Mouse (Mus musculus) hindbrain, embryonic 10.5 days (tissue): ENCODE measurements around the gene Pbld1. TPM values are rescaled to one million over a fixed set of nuclear protein-coding genes. Genes with fewer than 3 reads are reported as not detected.

ENCODE experiments used
- DNase-seq: peaks from one replicate; pipeline ENCODE4 v3.0.0-alpha.2; 2017; ENCODE audit warnings: low spot score
- H3K27ac ChIP-seq: fragments of 300-500 bp; sonication (generic); 2 replicates; pipeline ENCODE4 v1.5.1; 2016; ENCODE audit warnings: mild to moderate bottlenecking, moderate library complexity
- H3K27me3 ChIP-seq: fragments of 300-500 bp; sonication (generic); 2 replicates; pipeline ENCODE4 v1.6.1; 2016; ENCODE audit warnings: mild to moderate bottlenecking; ENCODE audit not compliant: poor library complexity, insufficient read depth, severe bottlenecking
- H3K36me3 ChIP-seq: fragments of 300-500 bp; sonication (generic); 2 replicates; pipeline ENCODE4 v1.6.1; 2016; ENCODE audit warnings: mild to moderate bottlenecking, moderate library complexity
- H3K4me1 ChIP-seq: fragments of 300-500 bp; sonication (generic); replicated peaks from 2 replicates; pipeline ENCODE4 v1.6.1; 2016; ENCODE audit warnings: mild to moderate bottlenecking
- H3K4me3 ChIP-seq: fragments of 300-500 bp; sonication (generic); 2 replicates; pipeline ENCODE4 v1.5.1; 2016; ENCODE audit warnings: mild to moderate bottlenecking, moderate library complexity
- H3K9me3 ChIP-seq: fragments of 300-500 bp; sonication (generic); 2 replicates; pipeline ENCODE4 v1.6.1; 2016; ENCODE audit warnings: mild to moderate bottlenecking, moderate library complexity
- WGBS: fragments of 180-500 bp; shearing (Covaris S2); methylation state at CpG from one replicate; pipeline ENCODE4 v1.1.7; 2016; 5-methylcytosine and 5-hydroxymethylcytosine counted together
- polyA plus RNA-seq: library from polyadenylated mRNA; unstranded; fragments of >200 nt; fragmentation: Nextera tagmentation; extraction: Ambion mirVana; gene quantifications from 2 replicates; pipeline ENCODE4 v1.2.1, GENCODE M21; 2016

The Pbld1 gene
- polyA plus RNA-seq, 1 experiment from 2014 or later = 1.6 TPM

DNA sequence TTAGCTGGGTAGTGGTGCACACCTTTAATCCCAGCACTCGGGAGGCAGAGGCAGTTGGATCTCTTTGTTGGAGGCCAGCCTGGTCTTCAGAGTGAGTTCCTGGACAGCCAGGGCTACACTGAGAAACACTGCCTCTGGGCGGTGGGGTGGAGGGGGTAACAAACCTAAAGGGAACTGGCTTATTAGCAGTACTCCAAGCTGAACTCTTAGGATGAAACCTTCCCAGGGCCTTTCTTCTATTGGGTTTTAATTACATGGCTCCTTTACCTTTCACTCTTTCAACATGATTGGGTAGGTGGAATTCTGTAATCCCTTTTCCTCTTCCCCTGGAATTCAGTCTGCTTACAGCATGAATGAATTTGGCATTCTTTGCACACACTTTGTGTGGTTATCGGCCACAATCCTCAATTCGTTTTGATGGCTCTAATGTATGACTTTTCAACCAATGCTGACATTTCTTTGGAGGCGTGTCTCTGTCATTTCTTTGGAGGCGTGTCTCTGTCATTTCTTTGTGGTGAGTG lies 34.4 kb upstream of the Pbld1 start:
- Histone ChIP-seq H3K4me1 (peaks cover 62% of the 10 kb centered on the region), H3K27ac (peak overlapping the region; percentile 100), H3K9me3 (no peaks in the 10 kb centered on the region), H3K4me3 (peak overlapping the region; percentile 95), H3K27me3 (no peaks in the 10 kb centered on the region), H3K36me3 (no peaks in the 10 kb centered on the region)
- peak; percentile 29 for DNase-seq
- WGBS = 27% methylated on average over 6 of the region's 6 CpGs

DNA sequence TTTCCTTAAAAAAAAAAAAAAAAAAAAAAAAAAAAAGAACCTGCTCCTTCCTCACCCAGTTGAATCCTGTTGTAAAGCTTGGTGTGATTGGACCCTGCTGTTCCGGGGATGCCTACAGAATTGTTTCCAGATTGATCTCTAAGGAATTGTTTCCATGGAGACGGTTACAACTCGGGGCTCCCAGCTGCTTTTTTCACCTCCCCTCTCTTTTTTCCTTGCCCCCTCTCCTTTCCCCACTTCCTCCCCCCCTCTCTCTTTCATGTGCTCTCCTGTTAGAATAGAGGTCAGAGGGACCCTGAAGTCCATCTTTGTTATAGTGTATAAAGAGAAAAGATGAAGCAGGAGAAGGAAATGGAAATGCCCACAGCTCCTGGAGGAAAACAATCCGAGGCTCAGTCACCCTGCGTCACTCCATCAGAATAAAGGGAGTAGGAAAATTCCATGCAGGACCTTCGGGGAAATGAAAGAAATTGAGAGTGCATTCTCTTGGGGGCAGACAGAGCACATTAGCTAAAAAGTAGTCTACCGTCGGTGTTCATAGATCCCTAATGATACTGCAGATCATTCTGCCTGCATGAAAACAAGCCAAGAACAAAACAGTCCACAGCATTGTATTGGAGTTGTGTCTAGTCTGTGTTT lies 33.7 kb upstream of the Pbld1 start:
- Histone ChIP-seq H3K4me1 (peaks cover 54% of the 10 kb centered on the region), H3K36me3 (no peaks in the 10 kb centered on the region), H3K27ac (peak overlapping the region; percentile 100), H3K9me3 (no peaks in the 10 kb centered on the region), H3K4me3 (peak overlapping the region; percentile 95), H3K27me3 (no peaks in the 10 kb centered on the region)
- peak; percentile 64 for DNase-seq
- WGBS = 12% methylated on average over 8 of the region's 8 CpGs

DNA sequence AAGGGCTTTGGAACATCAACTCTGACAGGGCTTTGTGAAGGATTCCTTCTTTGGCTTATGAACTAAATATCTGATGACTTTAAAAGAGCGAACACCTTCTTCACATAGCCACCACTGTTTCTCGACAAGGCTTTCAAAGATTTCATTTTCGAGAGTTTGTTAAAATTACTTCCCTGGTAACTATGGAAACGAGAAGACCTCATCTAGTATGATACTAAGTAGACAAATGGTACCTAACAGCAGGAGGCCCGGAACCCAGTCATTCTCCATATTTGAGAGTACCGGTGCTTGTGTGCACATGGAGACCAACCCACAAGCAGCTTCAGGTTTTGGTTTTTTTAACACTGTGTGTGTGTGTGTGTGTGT lies 33.2 kb upstream of the Pbld1 start:
- no peak for DNase-seq
- peak overlapping the region; percentile 100 for H3K27ac ChIP-seq
- peaks cover 49% of the 10 kb centered on the region for H3K4me1 ChIP-seq
- H3K4me3 ChIP-seq = peak overlapping the region; percentile 95
- 49% methylated on average over 6 of the region's 6 CpGs for WGBS
- no peaks in the 10 kb centered on the region for H3K36me3 ChIP-seq
- H3K27me3 ChIP-seq = no peaks in the 10 kb centered on the region
- H3K9me3 ChIP-seq = no peaks in the 10 kb centered on the region

DNA sequence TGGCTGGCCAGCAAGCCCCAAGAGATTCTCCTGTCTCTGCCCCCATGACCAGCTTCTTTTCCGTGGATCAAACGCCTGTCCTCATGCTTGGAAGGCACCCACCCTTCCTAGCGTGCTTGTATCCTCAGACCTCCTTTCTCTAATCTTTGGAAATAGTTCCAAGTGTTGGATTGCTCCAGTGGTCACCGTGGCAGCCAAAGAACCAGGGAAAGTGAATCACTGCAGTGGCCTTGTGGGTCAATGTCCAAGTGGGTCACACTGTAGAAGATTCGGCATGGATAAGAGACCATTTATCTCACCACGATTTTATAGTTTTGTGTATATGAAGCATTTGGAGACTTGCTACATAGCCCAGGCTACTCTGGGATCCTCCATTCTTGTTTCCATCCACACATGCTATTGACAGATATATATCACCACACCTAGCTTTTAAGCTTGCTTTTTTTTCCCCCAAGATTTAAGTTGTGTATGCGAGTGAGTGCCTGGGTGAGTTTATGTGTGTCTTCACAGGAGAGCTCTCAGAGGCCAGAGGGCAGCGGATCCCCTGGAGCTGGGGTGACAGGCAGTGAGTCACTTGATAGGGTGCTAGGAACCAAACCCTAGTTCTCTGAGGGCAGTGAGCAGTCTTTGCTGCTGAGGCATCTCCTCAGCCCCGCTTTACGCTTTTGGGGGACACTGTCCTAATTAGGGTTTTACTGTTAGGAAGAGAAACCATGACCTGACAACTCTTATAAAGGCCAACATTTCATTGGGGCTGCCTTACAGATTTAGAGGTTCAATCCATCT lies 32.4 kb upstream of the Pbld1 start:
- Histone ChIP-seq H3K4me3 (0 out of 2 replicates have a peak overlapping the region, but pooled peaks have one; percentile 95), H3K9me3 (no peaks in the 10 kb centered on the region), H3K4me1 (peaks cover 45% of the 10 kb centered on the region), H3K27me3 (no peaks in the 10 kb centered on the region), H3K27ac (peak overlapping the region; percentile 100), H3K36me3 (no peaks in the 10 kb centered on the region)
- 89% methylated on average over 10 of the region's 10 CpGs for WGBS
- no peak for DNase-seq

DNA sequence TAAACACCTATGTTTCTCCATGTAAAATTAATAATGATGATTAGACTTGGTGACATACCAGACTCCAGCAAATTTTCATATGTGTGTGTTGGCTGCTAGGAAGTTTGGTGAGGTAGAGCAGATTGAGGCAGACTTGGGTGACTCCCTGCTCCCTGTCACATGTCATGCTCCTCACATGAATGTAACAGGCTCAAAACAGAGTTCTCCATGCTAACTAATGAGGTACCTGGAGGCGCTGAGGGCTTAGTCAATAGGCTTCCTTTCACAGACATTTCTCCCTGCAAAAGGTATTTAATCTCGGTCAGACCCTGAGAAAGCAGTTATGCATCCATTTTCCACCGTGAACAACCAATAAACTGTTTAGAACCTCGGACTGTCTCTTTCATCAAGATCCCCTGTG lies 31.6 kb upstream of the Pbld1 start:
- H3K27ac ChIP-seq = peak overlapping the region; percentile 62
- H3K36me3 ChIP-seq = no peaks in the 10 kb centered on the region
- WGBS = 62% methylated on average over 4 of the region's 4 CpGs
- H3K4me1 ChIP-seq = peaks cover 45% of the 10 kb centered on the region
- H3K9me3 ChIP-seq = no peaks in the 10 kb centered on the region
- H3K4me3 ChIP-seq = no peak overlapping the region
- no peak for DNase-seq
- no peaks in the 10 kb centered on the region for H3K27me3 ChIP-seq

DNA sequence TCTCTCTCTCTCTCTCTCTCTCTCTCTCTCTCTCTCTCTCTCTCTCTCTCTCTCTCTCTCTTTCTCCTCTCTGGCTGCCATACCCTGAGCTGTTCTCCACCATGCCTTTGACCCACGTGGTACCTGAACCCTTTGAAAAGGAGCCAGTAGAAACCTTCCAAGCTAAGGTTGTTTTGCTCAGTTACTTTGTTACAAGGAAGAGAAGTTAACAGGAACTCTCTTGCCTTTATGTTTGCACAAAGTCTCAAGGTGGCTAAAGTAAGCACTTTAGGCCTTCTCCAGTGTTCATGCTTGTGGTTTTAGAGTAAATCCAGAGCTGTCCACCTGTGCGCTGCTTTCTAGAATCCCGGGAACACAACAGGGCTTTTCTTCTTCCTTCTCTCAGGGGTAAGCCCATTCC lies 27.7 kb upstream of the Pbld1 start:
- Histone ChIP-seq H3K9me3 (no peaks in the 10 kb centered on the region), H3K4me1 (peaks cover 18% of the 10 kb centered on the region), H3K4me3 (no peak overlapping the region), H3K27me3 (no peaks in the 10 kb centered on the region), H3K27ac (no peak overlapping the region), H3K36me3 (no peaks in the 10 kb centered on the region)
- 85% methylated on average over 3 of the region's 3 CpGs for WGBS
- no peak for DNase-seq

DNA sequence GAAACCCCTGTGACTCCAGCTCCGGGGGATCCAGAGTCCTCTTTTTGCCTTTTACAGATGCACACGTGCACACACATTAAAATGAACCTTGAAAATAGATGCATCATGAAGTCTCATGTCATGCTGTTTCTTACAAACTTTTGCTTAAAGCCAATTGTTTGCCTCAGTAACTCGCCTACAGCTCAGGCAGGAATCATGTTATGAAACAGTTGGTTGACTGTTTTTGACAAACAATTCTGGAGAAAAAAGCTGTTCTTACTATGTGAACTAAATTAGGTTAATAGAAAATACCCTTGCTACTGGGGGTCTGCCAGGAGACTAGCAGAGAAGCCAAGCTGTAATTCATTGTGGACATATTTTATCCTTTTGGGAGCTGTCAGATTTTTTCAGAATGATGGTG lies 27.0 kb upstream of the Pbld1 start:
- Histone ChIP-seq H3K4me1 (peaks cover 12% of the 10 kb centered on the region), H3K27ac (no peak overlapping the region), H3K27me3 (no peaks in the 10 kb centered on the region), H3K36me3 (no peaks in the 10 kb centered on the region), H3K9me3 (no peaks in the 10 kb centered on the region), H3K4me3 (no peak overlapping the region)
- WGBS = 79% methylated on average over 3 of the region's 3 CpGs
- DNase-seq = no peak

DNA sequence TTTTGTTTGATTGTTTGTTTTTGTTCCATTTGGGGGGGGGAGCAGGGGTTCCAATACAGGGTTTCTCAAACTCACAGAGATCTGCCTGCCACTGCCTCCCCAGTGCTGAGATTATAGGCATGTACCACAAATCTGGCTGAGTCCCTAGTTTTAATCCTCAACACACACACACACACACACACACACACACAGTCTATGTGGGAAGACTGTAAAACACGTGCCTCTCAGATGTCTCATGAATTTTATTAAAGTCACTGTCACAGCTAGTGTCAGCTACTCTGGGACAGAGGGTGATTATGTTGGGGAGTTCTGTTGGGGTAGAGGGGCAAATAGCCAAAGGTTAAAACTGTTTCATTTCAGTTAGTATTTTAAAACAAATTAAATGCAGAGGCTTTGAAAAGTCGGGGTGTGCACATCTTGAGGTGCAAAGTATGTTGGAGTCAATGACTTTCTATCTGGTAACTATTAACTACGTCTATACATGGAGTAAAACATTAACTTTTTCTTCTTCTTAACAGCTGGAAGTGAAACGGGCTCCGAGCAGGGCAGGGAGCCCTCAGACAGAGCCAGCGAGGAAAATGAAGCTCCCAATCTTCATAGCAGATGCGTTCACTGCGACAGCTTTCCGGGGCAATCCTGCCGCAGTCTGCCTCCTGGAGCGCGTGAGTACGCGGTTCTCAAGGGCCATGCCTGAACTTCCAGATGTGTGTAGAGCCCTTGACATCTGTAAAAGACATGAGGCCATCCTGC lies 21.2 kb upstream of the Pbld1 start:
- Histone ChIP-seq H3K27me3 (no peaks in the 10 kb centered on the region), H3K4me1 (no peaks in the 10 kb centered on the region), H3K36me3 (no peaks in the 10 kb centered on the region), H3K4me3 (no peak overlapping the region), H3K9me3 (no peaks in the 10 kb centered on the region), H3K27ac (no peak overlapping the region)
- DNase-seq = no peak
- WGBS = 78% methylated on average over 14 of the region's 14 CpGs

DNA sequence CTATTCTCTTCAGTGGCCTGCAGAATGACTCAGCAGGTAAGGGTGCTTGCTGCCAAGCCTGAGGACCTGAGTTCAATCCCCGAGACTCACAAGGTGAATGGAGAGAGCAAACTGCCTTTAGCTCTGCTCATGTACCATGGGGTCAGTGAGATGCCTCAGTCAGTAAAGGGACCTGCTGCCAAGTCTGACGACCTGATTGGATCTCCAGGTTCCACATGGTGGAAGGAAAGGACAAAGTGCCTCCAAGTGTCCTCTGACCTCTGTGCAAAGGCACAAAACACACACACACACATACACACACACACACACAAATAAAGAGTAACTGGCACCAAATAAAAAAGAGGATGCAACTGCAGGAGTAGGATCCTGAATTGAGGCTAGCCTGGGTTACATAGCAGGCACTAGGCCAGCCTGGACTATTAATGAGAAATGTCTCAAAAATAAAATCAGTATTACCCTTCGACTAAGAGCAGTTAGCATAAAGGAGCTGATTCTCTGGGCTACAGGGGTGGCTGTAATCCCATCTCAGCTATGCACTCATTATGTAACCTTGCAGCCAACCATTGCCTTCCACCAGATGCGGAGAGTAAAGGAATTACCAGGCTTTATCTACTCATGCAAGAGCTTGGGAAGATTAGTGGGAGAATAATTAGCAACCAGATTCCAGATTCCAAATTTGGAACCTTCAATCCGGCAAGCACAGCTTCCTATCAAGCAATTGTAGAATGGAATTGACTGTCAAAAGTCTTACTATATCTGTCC lies 19.9 kb upstream of the Pbld1 start:
- no peaks in the 10 kb centered on the region for H3K27me3 ChIP-seq
- no peak overlapping the region for H3K4me3 ChIP-seq
- H3K36me3 ChIP-seq = no peaks in the 10 kb centered on the region
- no peaks in the 10 kb centered on the region for H3K4me1 ChIP-seq
- H3K27ac ChIP-seq = no peak overlapping the region
- no peak for DNase-seq
- no peaks in the 10 kb centered on the region for H3K9me3 ChIP-seq
- WGBS = 86% methylated on average over 5 of the region's 5 CpGs

DNA sequence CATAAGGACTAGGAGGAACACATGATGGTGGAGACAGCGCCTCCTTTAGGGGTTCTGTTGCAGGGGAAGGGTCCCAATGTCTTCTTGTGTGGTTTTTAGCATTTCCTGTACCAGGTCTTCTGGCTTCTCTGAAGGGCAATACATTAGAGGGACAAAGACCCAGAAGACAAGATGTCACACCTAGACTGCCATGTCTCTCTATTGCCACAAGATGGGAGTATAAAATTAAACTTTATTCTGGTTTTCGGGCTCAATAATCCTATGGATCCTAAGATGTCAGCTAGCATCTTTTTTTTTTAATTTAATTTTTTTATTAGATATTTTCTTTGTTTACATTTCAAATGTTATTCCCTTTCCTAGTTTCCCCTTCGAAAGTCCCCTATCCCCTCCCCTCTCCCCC lies 16.8 kb upstream of the Pbld1 start:
- Histone ChIP-seq H3K9me3 (no peaks in the 10 kb centered on the region), H3K4me3 (no peak overlapping the region), H3K27ac (no peak overlapping the region), H3K4me1 (no peaks in the 10 kb centered on the region), H3K27me3 (no peaks in the 10 kb centered on the region), H3K36me3 (no peaks in the 10 kb centered on the region)
- no peak for DNase-seq
- WGBS = 66% methylated on average over 3 of the region's 3 CpGs

DNA sequence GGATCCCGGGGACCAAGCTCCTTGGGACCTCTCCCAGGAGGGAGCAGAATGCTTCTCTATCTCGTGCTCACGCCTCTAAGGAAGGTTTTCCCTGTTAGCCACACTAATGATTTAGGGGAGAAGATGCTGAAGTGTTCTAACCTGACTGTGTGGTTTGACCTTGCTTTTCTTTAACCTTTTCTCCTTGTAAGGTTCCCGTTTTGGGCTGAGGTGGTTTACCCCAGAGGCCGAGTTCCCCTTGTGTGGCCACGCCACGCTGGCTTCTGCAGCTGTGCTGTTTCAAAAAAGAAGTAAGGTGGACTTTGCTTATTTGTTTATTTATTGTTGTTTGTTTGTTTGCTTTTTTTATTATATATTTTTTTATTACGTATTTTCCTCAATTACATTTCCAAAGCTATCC lies 12.2 kb upstream of the Pbld1 start:
- H3K9me3 ChIP-seq = no peaks in the 10 kb centered on the region
- H3K4me1 ChIP-seq = no peaks in the 10 kb centered on the region
- H3K27ac ChIP-seq = no peak overlapping the region
- no peaks in the 10 kb centered on the region for H3K27me3 ChIP-seq
- no peaks in the 10 kb centered on the region for H3K36me3 ChIP-seq
- WGBS = 90% methylated on average over 8 of the region's 8 CpGs
- no peak overlapping the region for H3K4me3 ChIP-seq
- DNase-seq = no peak

DNA sequence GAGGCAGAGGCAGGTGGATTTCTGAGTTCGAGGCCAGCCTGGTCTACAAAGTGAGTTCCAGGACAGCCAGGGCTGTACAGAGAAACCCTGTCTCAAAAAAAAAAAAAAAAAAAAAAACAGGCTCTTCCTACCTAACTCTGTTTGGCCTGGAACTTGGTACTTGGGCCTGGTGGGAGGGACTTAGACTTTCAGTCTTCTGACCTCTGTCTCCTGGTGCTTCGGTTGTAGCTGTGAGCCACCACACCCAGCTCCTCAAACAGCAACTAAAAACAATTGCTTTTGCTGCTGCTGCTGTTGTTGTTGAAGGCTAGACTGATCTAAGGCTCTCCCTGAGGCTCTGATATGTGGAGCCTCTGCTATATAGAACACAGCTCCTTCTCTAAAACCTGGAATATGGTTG lies 10.9 kb upstream of the Pbld1 start:
- Histone ChIP-seq H3K36me3 (no peaks in the 10 kb centered on the region), H3K27me3 (no peaks in the 10 kb centered on the region), H3K4me3 (no peak overlapping the region), H3K4me1 (peaks cover 7% of the 10 kb centered on the region), H3K9me3 (no peaks in the 10 kb centered on the region), H3K27ac (no peak overlapping the region)
- WGBS = 88% methylated on average over 2 of the region's 2 CpGs
- no peak for DNase-seq
